Mouse (Mus musculus) neural tube, embryonic 11.5 days (tissue): ENCODE measurements at regions not wholly inside any gene's neighbourhood (a gene's known extent, or its start where the extent isn't known, plus 50 kb on each side); places are given as distances from the start of the nearest gene placed in this dataset.

ENCODE experiments used
- ATAC-seq: fragments of 200-750 bp; cut with Nextera tagmentation; 2 replicates; pipeline ENCODE4 v1.8.0; 2017; ENCODE audit warnings: moderate number of reproducible peaks, mild to moderate bottlenecking, moderate TSS enrichment, moderate library complexity; ENCODE audit not compliant: insufficient read depth, low FRiP score, low TSS enrichment
- DNase-seq: peaks from one replicate; pipeline ENCODE4 v3.0.0-alpha.2; 2015; ENCODE audit warnings: low spot score
- H3K27ac ChIP-seq: fragments of 300-500 bp; sonication (generic); 2 replicates; pipeline ENCODE4 v1.5.1; 2014; ENCODE audit warnings: low read depth, mild to moderate bottlenecking, low read length
- H3K27me3 ChIP-seq: fragments of 300-500 bp; sonication (generic); 2 replicates; pipeline ENCODE4 v1.6.1; 2014; ENCODE audit warnings: mild to moderate bottlenecking, low read length, mixed read lengths; ENCODE audit not compliant: control insufficient read depth, insufficient read depth
- H3K36me3 ChIP-seq: fragments of 300-500 bp; sonication (generic); 2 replicates; pipeline ENCODE4 v1.6.1; 2014; ENCODE audit warnings: mild to moderate bottlenecking, low read length, moderate library complexity, mixed read lengths; ENCODE audit not compliant: control insufficient read depth, insufficient read depth
- H3K4me1 ChIP-seq: fragments of 300-500 bp; sonication (generic); 2 replicates; pipeline ENCODE4 v1.6.1; 2014; ENCODE audit warnings: low read length, mixed read lengths; ENCODE audit not compliant: control insufficient read depth, insufficient read depth
- H3K4me2 ChIP-seq: fragments of 300-500 bp; sonication (generic); 2 replicates; pipeline ENCODE4 v1.6.1; 2014; ENCODE audit warnings: low read depth, mild to moderate bottlenecking, moderate library complexity
- H3K4me3 ChIP-seq: fragments of 300-500 bp; sonication (generic); 2 replicates; pipeline ENCODE4 v1.5.1; 2014; ENCODE audit warnings: low read depth, low read length
- H3K9ac ChIP-seq: fragments of 300-500 bp; sonication (generic); 2 replicates; pipeline ENCODE4 v1.6.1; 2014; ENCODE audit warnings: mild to moderate bottlenecking, low read length
- H3K9me3 ChIP-seq: fragments of 300-500 bp; sonication (generic); 2 replicates; pipeline ENCODE4 v1.6.1; 2016; ENCODE audit warnings: low read length; ENCODE audit not compliant: control insufficient read depth
- WGBS: fragments of 180-500 bp; shearing (Covaris S2); extraction: QIAGEN DNeasy Blood & Tissue Kit; methylation state at CpG from one replicate; pipeline ENCODE4 v1.1.7; 2014; 5-methylcytosine and 5-hydroxymethylcytosine counted together

DNA sequence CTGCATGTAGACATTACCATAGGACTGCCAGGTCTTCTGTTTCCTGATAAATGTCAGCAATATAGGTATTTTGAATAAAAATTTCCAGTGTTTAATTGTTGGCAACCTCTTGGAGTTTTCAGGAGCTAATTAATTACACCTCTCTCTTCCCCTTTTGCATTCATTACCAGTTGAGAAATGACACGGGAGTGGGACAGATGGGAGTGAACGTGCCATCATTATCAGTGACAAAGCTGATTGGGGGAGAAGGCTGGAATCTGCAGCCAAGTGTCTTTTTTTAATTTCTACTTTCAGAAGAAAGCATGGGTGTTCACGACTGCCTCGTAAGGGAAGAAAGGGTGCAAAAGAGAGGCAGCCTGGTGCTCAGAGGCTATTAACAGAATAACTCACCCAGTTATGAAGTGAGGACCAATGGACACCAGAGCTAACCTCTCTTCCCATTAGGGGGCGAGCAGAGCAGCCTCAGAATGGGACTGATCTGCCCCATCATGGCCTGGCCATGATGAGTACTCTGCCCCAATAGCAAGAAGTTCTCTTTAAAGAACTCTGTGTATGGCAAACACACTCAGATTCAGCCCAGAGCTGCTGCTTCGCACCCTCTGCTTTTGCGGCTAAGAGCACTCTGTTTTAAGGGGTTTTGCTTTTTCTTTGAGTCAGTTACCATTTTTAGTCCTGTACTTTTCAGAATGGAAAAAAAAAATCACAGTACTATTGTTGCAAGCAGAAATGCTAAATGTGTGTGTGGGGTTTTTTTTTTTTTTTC lies 55.1 kb upstream of the Spdl1 start:
- no peaks in the 10 kb centered on the region for H3K36me3 ChIP-seq
- no peak for ATAC-seq
- 87% methylated on average over 7 of the region's 7 CpGs for WGBS
- no peaks in the 10 kb centered on the region for H3K27me3 ChIP-seq
- no peak overlapping the region for H3K4me2 ChIP-seq
- no peak overlapping the region for H3K27ac ChIP-seq
- H3K9me3 ChIP-seq, result no peaks in the 10 kb centered on the region
- DNase-seq, result no peak
- no peaks in the 10 kb centered on the region for H3K4me1 ChIP-seq
- no peak overlapping the region for H3K4me3 ChIP-seq
- no peak overlapping the region for H3K9ac ChIP-seq

DNA sequence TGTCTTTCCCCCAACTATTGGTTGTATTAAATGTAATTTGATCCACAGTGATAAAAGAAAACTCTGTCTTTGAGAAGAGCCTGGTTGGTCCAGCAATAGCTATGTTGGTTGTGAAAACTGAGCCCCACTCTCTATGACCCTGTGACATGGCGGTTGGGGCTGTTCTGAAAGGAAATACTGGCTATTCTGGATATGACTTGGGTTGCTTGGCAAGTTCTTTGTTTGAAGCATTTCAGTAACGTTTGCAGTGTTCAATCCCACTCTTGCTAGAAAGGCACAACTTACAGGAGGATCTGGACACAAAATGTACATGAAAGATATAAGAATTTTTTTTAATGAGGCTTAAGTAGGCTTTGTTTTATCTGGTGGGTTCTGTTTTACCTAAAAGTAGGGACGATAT lies 54.1 kb upstream of the Spdl1 start:
- no peaks in the 10 kb centered on the region for H3K27me3 ChIP-seq
- H3K36me3 ChIP-seq, result no peaks in the 10 kb centered on the region
- no peak overlapping the region for H3K4me3 ChIP-seq
- DNase-seq (no peak), ATAC-seq (no peak)
- H3K9me3 ChIP-seq, result no peaks in the 10 kb centered on the region
- no peak overlapping the region for H3K27ac ChIP-seq
- 81% methylated on average over 3 of the region's 3 CpGs for WGBS
- no peak overlapping the region for H3K9ac ChIP-seq
- H3K4me1 ChIP-seq, result no peaks in the 10 kb centered on the region
- no peak overlapping the region for H3K4me2 ChIP-seq
